Mouse (Mus musculus) lung, postnatal 0 days (tissue): ENCODE measurements at regions not wholly inside any gene's neighbourhood (a gene's known extent, or its start where the extent isn't known, plus 50 kb on each side); places are given as distances from the start of the nearest gene placed in this dataset.

Source experiments
- CTCF ChIP-seq: IDR thresholded peaks from 2 replicates; pipeline ENCODE4 v1.5.1; 2016; ENCODE audit warnings: antibody characterized with exemption, mild to moderate bottlenecking
- EP300 ChIP-seq: IDR thresholded peaks from 2 replicates; pipeline ENCODE4 v1.6.1; 2016; ENCODE audit warnings: antibody characterized with exemption, mild to moderate bottlenecking, control low read depth

- TF ChIP-seq CTCF (no peak), EP300 (no peak)
Measured at GRCm38 (mm10) chr13:52378236-52378635, 152.8 kb downstream of the Diras2 start.
